Mouse (Mus musculus) left cerebral cortex, postnatal 10 days (tissue): Measurements from ENCODE around the gene 1700018F24Rik. TPM values are rescaled to one million over a fixed set of nuclear protein-coding genes. Genes with fewer than 3 reads are reported as not detected.
"Not testable (repeated sequence)": the region's sequence is repeated elsewhere in the genome, so short reads cannot be mapped to it uniquely, and the experiment has no call there.

Experiments used
- DNase-seq, 2 experiments: peaks; one replicate each; pipeline ENCODE4 v3.0.0; 2021 to 2022; ENCODE audit warnings: low spot score in 2 of 2, mixed read lengths in 1 of 2; ENCODE audit errors: extremely low spot score in 1 of 2
- intact Hi-C: fragments of 180-260 bp; cut with DNase I; formaldehyde crosslinking; loops from one replicate; pipeline ENCODE4 v1.15.1; 2025
- total RNA-seq, 2 experiments: library from RNA; stranded (reverse); gene quantifications; 2 replicates each; pipeline ENCODE4 v1.2.3; 2021

1700018F24Rik gene
- not detected for total RNA-seq

- intact Hi-C loops, DNase-seq: not testable (repeated sequence)
Observed at GRCm38 (mm10) chr5:145042690-145043089, at the start of gene 1700018F24Rik. TSS of gene 1700018F24Rik (plus strand) at chr5:145042990.

DNA sequence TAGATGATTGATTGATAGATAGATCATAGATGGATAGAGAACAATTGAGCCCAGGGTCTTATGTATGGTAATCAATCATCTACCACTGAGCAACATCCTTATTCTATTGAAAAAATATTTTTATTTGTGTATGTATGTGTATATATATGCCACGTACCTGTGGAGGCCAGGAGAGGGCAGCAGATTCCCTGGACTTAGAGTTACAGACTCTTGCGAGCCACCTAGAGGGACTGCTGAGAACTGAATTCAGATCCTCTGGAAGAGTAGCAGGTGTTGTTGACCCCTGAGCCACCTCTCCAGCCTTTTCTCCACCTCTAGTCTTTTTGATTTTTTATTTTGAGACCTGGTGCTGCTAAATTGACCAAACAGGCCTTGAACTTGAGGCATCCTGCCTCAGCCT, 44.3 kb upstream of the 1700018F24Rik start:
- DNase-seq, result no peak

DNA sequence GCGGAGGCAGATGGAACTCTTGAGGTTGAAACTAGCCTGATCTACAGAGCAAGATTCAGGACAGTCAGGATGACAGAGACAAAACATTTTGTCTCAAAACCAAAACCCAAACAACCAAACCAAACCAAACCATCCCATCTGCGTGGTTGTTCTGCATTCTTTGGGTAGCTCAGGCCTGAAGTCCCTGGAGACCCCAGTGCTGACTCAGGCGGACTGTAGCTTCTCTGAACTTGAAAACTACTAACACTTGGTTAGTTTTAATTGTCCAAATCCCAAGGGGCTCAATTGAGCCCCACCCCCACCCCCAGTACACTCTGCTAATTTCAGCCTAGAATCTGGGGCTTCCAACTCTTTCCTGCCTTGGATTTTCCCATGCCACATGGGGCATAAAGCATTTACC, 39.4 kb upstream of the 1700018F24Rik start:
- intact Hi-C loops, result no loop called here
- DNase-seq, result no peak

More for the DNA sequence above, 44.3 kb upstream of the 1700018F24Rik start:
- intact Hi-C loops, result no loop called here

DNA sequence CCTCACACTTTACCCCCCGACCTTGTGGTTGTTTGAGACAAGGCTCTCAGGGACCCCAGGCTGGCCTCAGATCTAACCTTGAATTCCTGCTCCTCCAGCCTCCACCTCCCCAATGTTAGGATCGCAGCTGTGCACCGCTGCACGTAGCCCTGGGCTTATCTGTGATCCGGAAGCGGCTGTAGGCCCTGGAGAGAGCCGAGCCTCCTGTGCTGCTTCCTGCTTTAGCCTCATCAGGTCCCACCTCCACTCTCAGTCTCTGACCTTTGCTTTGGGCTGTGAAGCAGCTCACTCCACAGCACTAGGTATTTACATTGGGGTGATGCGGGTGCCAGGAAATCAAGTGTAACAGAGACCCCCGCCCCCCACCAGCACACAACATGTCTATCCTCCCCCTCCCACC, 38.3 kb upstream of the 1700018F24Rik start:
- no peak for DNase-seq
- intact Hi-C loops, result no loop called here

- no peak for DNase-seq
- intact Hi-C loops, result no loop called here
Observed at GRCm38 (mm10) chr5:145005596-145005995, 37.2 kb upstream of the 1700018F24Rik start.

DNA sequence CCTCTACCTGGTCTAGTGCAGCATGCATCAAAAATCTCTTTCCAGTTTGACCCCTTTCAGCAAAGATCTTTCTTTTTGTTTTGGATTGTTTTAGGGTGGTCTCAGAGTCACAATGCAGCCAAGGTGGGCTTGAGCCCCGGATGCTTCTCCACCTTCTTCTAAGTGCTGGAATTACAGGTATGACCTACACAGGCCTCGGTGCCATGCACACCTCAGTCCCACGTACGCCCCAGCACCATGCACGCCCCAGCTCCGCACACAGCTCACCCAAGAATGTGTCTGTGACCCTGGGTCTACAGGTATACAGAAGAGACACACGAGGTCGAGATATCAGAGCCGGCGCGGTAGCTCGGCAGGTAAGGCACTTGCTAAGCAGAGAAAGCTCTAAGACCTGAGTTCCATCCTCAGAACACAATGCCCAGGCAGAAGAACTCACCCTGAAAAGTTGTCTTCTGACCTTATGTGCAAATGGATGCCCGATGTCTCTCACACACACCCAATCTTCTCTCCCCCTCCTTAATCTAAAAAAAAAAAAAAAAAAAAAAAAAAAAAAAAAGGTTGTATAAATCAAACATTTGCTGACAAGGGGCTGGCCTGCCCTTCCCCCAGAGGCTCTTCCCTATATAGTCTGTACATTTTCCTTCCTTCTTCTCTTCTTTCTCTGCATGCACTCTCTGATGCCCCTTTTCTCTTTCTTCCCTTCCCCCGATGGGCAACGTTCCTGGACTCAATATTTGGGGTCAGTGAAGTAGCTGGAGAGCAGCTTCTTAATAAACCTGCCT, 33.7 kb upstream of the 1700018F24Rik start:
- DNase-seq, result no peak
- intact Hi-C loops, result no loop called here

- intact Hi-C loops, result no loop called here
- no peak for DNase-seq
Observed at GRCm38 (mm10) chr5:145014278-145014677, 28.5 kb upstream of the 1700018F24Rik start.

GRCm38 (mm10) chr5:145016761-145017160, 26.0 kb upstream of the 1700018F24Rik start:
- not testable (repeated sequence) for DNase-seq
- intact Hi-C loops, result loop anchor here (5.0 kb wide), 1 partner anchor 56 kb away; no protein-coding TSS in a partner anchor

- DNase-seq, intact Hi-C loops: not testable (repeated sequence)
Observed at GRCm38 (mm10) chr5:145020254-145020653, 22.5 kb upstream of the 1700018F24Rik start.

DNA sequence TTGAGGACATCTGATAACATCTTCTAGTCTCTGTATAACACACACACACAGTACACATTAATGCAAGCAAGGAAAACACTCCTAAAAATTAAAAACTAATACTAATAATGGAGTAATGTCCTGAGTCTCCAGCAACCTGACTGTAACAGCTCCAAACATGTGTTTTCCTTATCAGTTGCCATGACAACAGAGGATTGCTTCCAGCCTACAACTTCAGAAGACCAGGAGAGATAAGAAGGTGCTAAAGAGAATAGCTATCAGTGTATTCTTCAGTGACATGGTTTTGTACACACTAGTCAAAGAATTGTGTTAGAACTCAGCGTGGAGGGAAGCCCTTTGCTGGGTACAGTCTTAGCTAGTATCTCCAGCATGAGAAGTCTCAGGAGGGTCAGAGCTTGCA, 22.1 kb upstream of the 1700018F24Rik start:
- DNase-seq, result not testable (repeated sequence)
- intact Hi-C loops, result loop anchor here (1.0 kb wide), 1 partner anchor 34 kb away; no protein-coding TSS in a partner anchor

- DNase-seq, intact Hi-C loops: not testable (repeated sequence)
Observed at GRCm38 (mm10) chr5:145030476-145030875, 12.3 kb upstream of the 1700018F24Rik start.

- intact Hi-C loops, DNase-seq: not testable (repeated sequence)
Observed at GRCm38 (mm10) chr5:145032391-145032790, 10.4 kb upstream of the 1700018F24Rik start, which contains the start of gene Gm4871. TSS of gene Gm4871 (minus strand) at chr5:145032754.

- intact Hi-C loops, result no loop called here
- peak in 1 of 2 experiments; percentile 29 for DNase-seq
Observed at GRCm38 (mm10) chr5:145041628-145042027, 1.2 kb upstream of the 1700018F24Rik start.

DNA sequence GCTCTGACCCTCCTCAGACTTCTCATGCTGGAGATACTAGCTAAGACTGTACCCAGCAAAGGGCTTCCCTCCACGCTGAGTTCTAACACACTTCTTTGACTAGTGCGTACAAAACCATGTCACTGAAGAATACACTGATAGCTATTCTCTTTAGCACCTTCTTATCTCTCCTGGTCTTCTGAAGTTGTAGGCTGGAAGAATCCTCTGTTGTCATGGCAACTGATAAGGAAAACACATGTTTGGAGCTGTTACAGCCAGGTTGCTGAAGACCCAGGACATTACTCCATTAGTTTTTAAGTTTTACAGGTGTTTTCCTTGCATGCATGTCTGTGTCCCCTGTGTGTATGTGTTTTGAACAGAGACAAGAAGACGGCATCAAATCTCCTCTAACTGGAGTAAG, 11.4 kb downstream of the 1700018F24Rik start:
- intact Hi-C loops, result loop anchor here (1.0 kb wide), 1 partner anchor 33 kb away; no protein-coding TSS in a partner anchor
- DNase-seq, result not testable (repeated sequence)

DNA sequence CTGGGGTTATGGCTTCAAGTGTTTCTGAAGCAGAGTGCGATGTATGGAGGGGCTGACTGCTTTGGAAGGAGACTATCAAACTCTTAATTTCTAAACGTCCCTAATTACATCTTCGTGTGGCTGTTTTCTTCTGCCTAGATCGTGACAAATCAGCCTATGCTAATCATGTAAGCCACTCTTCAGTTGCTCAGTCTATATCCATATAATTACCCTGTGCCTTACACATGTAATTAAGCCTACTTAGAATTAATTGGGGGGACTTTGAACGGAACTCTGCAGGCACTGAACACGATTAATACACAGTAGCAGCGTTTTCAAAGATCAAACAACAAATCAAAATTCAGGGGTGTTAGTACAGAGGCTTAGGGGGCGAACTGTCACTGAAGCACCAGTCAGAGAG, 15.1 kb downstream of the 1700018F24Rik start:
- no peak for DNase-seq
- intact Hi-C loops, result no loop called here

DNA sequence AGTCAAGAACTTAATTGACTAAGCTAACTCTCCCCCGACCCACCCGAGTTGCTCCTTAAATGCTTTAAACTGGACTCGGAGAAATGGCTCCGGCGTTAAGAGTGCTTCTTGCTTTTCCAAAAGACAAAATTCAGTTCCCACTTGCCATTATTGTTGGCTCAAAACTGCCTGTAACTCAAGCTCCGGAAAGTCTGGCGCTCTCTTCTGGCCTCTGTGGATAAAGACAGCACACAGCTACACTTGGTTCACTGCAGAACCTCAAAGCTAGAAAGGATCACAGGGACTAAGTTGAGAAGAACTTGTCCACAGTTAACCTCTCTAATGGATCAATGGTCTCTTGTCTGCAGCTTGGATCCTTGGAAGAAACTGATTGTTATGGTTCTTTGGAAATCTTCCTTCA, 15.9 kb downstream of the 1700018F24Rik start:
- DNase-seq, result no peak
- intact Hi-C loops, result no loop called here

- intact Hi-C loops, result no loop called here
- DNase-seq, result no peak
Observed at GRCm38 (mm10) chr5:145059524-145059923, 16.7 kb downstream of the 1700018F24Rik start.

GRCm38 (mm10) chr5:145064765-145065340, 22.1 kb downstream of the 1700018F24Rik start:
- DNase-seq, result no peak
- intact Hi-C loops, result no loop called here

GRCm38 (mm10) chr5:145068863-145069262, 26.1 kb downstream of the 1700018F24Rik start:
- no peak for DNase-seq
- intact Hi-C loops, result no loop called here

GRCm38 (mm10) chr5:145069707-145070106, 26.9 kb downstream of the 1700018F24Rik start:
- DNase-seq, result peak; percentile 73 to 78
- intact Hi-C loops, result loop anchor here (5.0 kb wide), 1 partner anchor 52 kb away; no protein-coding TSS in a partner anchor
